Mouse (Mus musculus): ENCODE data around the gene St14. TPM values are rescaled to one million over a fixed set of nuclear protein-coding genes. Genes with fewer than 3 reads are reported as not detected.
"Not testable (repeated sequence)": the region's sequence is repeated elsewhere in the genome, so short reads cannot be mapped to it uniquely, and the experiment has no call there.

Gene St14
- not detected for polyA plus RNA-seq (2021)

DNA sequence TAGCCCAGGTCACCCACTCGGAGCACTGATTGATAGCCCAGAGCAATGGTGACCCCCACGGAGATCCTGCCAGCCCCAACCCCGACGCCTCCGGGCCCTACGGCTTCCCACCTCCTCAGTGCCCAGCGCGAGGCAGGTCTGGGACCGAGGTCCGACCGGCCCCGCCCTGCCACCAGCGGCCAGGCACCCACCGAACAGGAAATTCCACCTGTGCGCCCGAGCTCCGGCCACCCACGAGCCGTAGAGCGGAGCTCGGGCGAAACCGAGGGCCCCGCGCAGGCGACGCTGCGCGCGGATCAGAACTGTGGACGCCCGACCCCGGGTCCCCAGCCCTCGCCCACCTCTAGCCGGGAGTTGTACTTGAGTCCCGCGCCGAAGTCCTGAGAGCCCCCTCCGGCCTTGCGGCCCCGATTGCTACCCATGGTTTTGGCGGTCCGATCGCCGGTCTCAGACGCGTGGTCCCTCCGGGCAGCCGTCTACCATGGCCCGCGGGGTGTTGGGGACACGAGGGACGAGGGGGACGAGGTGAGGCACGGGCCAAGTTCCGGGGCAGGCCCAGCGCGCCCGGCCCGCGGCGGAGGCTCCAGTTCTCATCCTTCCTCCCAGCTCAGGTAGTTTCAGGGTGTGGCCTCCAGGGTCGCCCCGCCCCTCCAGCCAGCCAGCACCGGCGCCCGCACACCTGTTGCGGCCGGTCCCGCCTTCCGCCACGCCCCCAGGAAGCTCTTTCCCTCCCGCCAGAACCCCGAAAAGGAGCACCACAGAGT lies at the start of gene St14:
St14 (minus strand) TSS at position 649 of the 764 bp plus-strand sequence.
- DNase-seq (ENCODE audit: low read depth, low spot score) (no peak), ATAC-seq (no peak)
- CTCF ChIA-PET = no interaction called here
- POLR2A ChIA-PET = no interaction called here
- H3K27me3 ChIP-seq = no peaks in the 10 kb centered on the region
- TF ChIP-seq CTCF (IDR thresholded peaks at IDR 0.05) = no peak
- in situ Hi-C loops (cut with MboI; ENCODE audit: low pct_unique_long_range_greater_than_20kb) = no loop called here

DNA sequence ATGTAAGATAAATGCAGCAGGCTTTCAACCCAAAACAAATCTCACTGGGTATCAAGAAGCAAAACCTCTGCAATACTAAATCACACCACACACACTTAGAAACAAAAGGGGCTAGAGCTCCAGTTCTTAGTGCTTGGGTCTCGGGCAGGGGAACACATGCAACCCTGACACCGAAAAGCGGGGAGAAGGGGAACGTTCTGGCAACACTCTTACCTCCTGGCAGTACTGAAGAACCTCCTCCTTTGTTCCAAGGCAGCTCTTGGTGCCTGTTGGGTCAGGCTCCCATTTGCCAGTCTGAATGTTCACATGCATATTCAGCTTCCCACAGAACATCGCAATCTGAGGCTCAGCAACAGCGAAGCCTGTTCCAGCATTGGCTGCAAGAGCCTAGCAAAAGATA lies 46.0 kb upstream of the St14 start:
- no peak for ATAC-seq
- CTCF ChIA-PET = interaction anchor here (1.7 kb wide), 1 partner anchor 11 kb away, joined by 3 read pairs; no protein-coding TSS in a partner anchor
- no peaks in the 10 kb centered on the region for H3K27me3 ChIP-seq
- no peak for DNase-seq (ENCODE audit: low read depth, low spot score)
- no peak for TF ChIP-seq CTCF (IDR thresholded peaks at IDR 0.05)
- in situ Hi-C loops (cut with MboI; ENCODE audit: low pct_unique_long_range_greater_than_20kb) = no loop called here
- POLR2A ChIA-PET = interaction anchor here (0.6 kb wide), 1 partner anchor 9 kb away, joined by 3 read pairs; no protein-coding TSS in a partner anchor

DNA sequence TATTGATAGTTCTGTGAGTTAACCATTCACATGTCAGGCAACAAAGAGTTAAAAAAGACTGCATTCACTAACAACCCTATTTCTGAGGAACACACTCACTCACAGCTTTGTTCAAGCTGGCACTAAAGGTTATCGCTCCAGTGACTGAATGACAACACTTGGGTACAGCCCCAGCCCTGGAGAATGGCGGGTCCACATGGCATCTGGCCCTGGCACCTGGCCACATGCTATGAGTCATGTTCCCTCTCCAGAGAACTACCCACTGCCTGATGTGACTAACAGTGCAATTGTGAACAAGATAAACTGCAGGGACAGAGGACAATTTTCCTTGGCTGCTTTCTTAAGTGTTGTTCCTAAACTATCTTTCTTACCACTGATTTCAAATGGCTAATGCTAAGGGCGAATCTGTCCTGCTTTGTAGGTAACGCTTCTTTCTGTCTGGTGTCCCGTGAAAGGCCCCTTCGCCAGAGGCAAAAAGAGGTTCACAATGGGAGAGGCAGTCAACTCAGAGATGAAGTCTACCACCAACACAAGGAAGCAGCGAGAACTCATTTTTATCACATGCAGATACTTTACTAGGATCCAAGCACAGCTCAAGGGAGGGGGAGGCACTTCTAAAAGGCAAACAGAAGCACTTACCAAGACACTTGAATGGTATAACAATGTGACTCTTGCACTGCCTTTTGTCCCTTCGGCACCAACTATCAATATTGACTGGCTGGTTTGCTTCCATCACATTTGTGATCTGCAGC lies 44.9 kb upstream of the St14 start:
- ATAC-seq (peak; percentile 96), DNase-seq (ENCODE audit: low read depth, low spot score) (peak; percentile 71)
- ChIA-PET POLR2A (interaction anchor here (0.6 kb wide), 1 partner anchor 40 kb away, joined by 3 read pairs; no protein-coding TSS in a partner anchor), CTCF (interaction anchor here (1.0 to 1.9 kb wide), 3 partner anchors 10 to 27 kb away, joined by 3 to 6 read pairs (median 4); no protein-coding TSS in a partner anchor)
- TF ChIP-seq CTCF (IDR thresholded peaks at IDR 0.05) = no peak
- H3K27me3 ChIP-seq = no peaks in the 10 kb centered on the region
- in situ Hi-C loops (cut with MboI; ENCODE audit: low pct_unique_long_range_greater_than_20kb) = no loop called here

DNA sequence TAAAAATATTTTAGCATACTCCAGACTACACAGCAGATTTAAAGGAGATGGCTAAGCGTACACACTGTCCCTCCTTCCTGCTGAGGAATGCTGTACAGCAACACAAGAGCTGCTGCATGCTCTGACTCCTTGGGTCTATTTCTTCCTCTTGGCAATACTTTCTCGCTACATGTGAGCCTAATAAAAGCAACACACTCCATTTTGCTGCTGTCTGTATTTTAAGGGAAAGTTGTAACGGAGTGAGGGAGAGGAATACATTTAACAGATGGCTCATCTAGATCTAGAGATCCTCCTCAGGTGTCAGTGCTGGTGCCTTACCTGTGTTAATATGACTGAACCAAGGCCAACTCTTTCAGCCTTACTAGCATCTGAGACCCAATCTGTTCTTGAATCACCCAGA lies 44.3 kb upstream of the St14 start:
- POLR2A ChIA-PET = no interaction called here
- no peaks in the 10 kb centered on the region for H3K27me3 ChIP-seq
- no peak for DNase-seq (ENCODE audit: low read depth, low spot score)
- in situ Hi-C loops (cut with MboI; ENCODE audit: low pct_unique_long_range_greater_than_20kb) = no loop called here
- CTCF ChIA-PET = interaction anchor here (1.7 to 1.9 kb wide), 2 partner anchors 9 to 21 kb away, joined by 3 to 6 read pairs; no protein-coding TSS in a partner anchor
- no peak for ATAC-seq
- TF ChIP-seq CTCF (IDR thresholded peaks at IDR 0.05) = no peak

DNA sequence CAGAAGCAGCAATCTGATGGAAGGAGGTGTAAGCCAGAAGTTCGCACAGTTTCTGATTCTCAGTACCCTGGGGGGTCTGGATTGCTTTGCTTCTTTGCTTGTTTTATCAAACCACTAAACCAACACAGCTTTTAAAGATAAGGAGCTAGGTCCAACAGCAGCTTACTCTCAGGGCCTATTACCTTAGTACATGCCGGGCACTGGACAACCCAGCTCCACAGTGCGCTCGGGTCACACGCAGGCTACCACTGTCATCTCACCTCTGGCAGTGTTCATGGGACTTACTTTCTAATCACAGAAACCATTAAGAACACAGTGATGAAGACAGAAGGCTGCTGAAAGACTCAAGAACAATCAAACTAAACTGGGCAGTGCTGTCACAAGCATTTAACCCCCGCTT lies 43.7 kb upstream of the St14 start:
- TF ChIP-seq CTCF (IDR thresholded peaks at IDR 0.05) = no peak
- H3K27me3 ChIP-seq = no peaks in the 10 kb centered on the region
- in situ Hi-C loops (cut with MboI; ENCODE audit: low pct_unique_long_range_greater_than_20kb) = no loop called here
- DNase-seq (ENCODE audit: low read depth, low spot score) = no peak
- no peak for ATAC-seq
- ChIA-PET POLR2A (no interaction called here), CTCF (interaction anchor here (1.9 kb wide), 1 partner anchor 20 kb away, joined by 6 read pairs; no protein-coding TSS in a partner anchor)

DNA sequence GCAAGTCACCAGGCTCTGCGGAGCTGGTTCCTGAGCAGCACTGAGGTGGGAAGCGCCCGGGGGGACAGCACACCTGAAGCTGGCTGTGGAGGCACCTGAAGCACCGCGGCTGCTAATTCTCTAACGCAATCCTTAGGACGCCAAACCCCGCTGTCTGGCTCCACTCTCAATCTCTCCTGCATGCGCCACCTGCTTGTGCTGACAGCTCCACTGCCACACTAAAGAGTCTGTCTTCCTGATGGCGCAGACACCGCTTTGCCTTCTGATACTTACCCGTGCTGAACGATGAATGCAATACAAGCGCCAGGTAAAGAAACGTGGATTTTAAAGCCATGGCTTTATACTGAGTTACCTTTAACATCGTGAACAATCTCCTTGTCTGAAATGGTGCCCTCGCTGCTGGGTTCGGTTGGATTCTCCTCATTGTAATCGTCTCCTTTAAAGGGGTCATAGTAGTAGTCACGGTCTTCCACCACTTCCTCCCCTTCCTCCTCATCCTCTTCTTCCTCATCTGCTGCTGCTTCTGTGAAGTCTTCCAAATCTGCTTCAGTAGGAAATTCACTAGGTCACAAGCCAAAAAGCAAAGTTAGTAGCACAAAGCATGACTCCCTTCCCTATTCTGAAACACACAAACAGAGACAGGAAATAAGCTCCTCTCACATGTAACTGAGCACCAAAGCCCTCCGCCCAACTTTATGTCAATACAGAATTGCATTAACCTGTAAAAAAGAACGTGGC lies 36.9 kb upstream of the St14 start:
- H3K27me3 ChIP-seq = no peaks in the 10 kb centered on the region
- TF ChIP-seq CTCF (IDR thresholded peaks at IDR 0.05) = no peak
- CTCF ChIA-PET = interaction anchor here (1.2 to 1.3 kb wide), 2 partner anchors 11 to 180 kb away, joined by 3 to 4 read pairs; no protein-coding TSS in a partner anchor

DNA sequence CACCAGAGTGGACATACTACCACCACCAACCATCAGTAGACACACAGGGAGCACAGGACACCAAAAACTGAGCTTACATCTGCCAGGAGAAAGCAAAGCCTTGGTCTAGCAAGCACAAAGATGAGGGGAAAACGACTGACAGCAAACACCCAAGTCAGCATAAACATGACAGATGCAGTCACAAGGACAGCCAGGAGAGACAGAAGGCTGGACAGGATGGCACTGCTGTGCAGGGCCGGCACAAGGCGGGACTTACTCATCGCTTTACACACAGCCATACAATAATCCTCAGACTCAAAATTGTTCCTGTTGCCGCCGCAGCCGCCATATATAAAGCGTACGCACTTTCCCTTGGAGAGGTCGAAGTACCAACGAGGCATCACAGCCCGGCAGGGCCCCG lies 35.7 kb upstream of the St14 start:
- TF ChIP-seq CTCF (IDR thresholded peaks at IDR 0.05) = no peak
- ChIA-PET POLR2A (no interaction called here), CTCF (interaction anchor here (1.4 kb wide), 1 partner anchor 10 kb away, joined by 3 read pairs; no protein-coding TSS in a partner anchor)
- in situ Hi-C loops (cut with MboI; ENCODE audit: low pct_unique_long_range_greater_than_20kb) = loop anchor here (25.0 kb wide), 1 partner anchor 370 kb away; no protein-coding TSS in a partner anchor
- ATAC-seq (no peak), DNase-seq (ENCODE audit: low read depth, low spot score) (no peak)
- H3K27me3 ChIP-seq = no peaks in the 10 kb centered on the region

More for the DNA sequence above, 36.9 kb upstream of the St14 start:
- POLR2A ChIA-PET = no interaction called here
- ATAC-seq = no peak
- DNase-seq (ENCODE audit: low read depth, low spot score) = no peak
- in situ Hi-C loops (cut with MboI; ENCODE audit: low pct_unique_long_range_greater_than_20kb) = loop anchor here (25.0 kb wide), 1 partner anchor 369 kb away; no protein-coding TSS in a partner anchor

DNA sequence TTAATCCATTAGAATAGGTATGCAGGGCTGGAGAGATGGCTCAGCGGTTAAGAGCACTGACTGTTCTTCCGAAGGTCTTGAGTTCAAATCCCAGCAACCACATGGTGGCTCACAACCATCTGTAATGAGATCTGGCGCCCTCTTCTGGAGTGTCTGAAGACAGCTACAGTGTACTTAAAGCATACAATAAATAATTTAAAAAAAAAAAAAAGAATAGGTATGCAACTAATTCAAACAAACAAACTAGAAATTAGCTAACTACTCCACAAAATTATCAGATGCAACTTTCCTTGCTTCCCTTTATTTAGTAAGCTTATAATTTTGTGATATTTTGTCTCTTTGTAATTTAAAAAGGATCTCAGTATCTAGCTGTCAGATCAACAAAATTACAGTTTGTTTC lies 33.9 kb upstream of the St14 start:
- peak; percentile 39 for TF ChIP-seq CTCF (IDR thresholded peaks at IDR 0.05)
- ATAC-seq; H3K27me3 ChIP-seq; DNase-seq (ENCODE audit: low read depth, low spot score); POLR2A ChIA-PET: not testable (repeated sequence)
- in situ Hi-C loops (cut with MboI; ENCODE audit: low pct_unique_long_range_greater_than_20kb) = loop anchor here (25.0 kb wide), 1 partner anchor 372 kb away; no protein-coding TSS in a partner anchor
- CTCF ChIA-PET = interaction anchor here (0.9 to 3.3 kb wide), 3 partner anchors 8 to 184 kb away, joined by 3 to 12 read pairs (median 3); no protein-coding TSS in a partner anchor

DNA sequence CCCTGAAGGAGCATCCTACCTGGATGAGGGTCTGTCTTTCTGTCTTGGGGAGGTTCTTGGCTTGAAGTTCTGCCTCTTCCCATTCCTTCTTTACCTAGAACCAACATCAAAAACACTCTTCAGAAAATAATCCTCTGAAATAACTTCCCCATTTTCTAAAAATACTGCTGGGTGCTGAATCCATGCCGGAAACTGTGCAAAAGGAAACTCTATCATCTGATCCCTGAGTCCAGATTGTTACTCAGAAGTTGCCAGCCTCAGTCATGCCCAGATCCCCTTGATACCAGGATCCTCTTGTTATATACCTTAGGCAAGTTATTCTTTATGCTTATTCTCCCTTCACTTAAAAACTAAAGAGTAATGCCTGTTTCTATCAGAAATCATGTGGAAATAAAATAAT lies 31.7 kb upstream of the St14 start:
- no peaks in the 10 kb centered on the region for H3K27me3 ChIP-seq
- CTCF ChIA-PET = interaction anchor here (1.7 to 3.3 kb wide), 2 partner anchors 10 to 169 kb away, joined by 5 to 12 read pairs; no protein-coding TSS in a partner anchor
- in situ Hi-C loops (cut with MboI; ENCODE audit: low pct_unique_long_range_greater_than_20kb) = loop anchor here (25.0 kb wide), 1 partner anchor 374 kb away; no protein-coding TSS in a partner anchor
- DNase-seq (ENCODE audit: low read depth, low spot score) (no peak), ATAC-seq (no peak)
- POLR2A ChIA-PET = no interaction called here
- no peak for TF ChIP-seq CTCF (IDR thresholded peaks at IDR 0.05)

DNA sequence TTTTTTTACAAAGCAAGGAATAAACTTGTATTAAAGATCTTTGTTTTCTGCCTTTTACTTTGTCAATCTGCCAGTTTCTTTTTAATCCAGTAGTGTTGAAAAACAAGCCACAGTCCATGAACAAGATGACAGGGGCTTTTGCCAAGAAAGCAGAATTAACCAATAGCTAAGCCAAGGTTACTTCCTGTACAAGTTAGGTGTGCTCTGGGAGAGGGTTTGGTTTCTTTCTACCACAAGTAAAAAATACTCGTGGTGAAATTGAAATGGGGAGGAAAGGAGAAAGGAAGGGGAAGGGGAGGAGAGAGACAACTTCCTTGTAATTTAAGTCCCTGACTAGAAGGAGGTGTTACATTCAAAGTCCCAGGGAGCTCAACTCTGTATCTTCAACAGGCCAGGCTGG lies 31.3 kb upstream of the St14 start:
- ChIA-PET POLR2A (no interaction called here), CTCF (interaction anchor here (1.1 to 1.7 kb wide), 5 partner anchors 10 to 185 kb away, joined by 3 to 7 read pairs (median 3); no protein-coding TSS in a partner anchor)
- no peaks in the 10 kb centered on the region for H3K27me3 ChIP-seq
- in situ Hi-C loops (cut with MboI; ENCODE audit: low pct_unique_long_range_greater_than_20kb) = loop anchor here (25.0 kb wide), 1 partner anchor 374 kb away; no protein-coding TSS in a partner anchor
- no peak for ATAC-seq
- no peak for TF ChIP-seq CTCF (IDR thresholded peaks at IDR 0.05)
- no peak for DNase-seq (ENCODE audit: low read depth, low spot score)

All from Patski (cell line).